Mouse (Mus musculus) liver, adult 2 months (tissue): Measurements from ENCODE around the gene Nfia.

Source experiments
- CTCF ChIP-seq: fragments of 200-500 bp; IDR thresholded peaks from 2 replicates; pipeline ENCODE4 v1.5.1; 2011; ENCODE audit warnings: low read depth, low read length, control low read depth
- POLR2A ChIP-seq: fragments of 200-500 bp; IDR thresholded peaks from 2 replicates; pipeline ENCODE4 v1.6.1; 2011; ENCODE audit warnings: low read length, control low read depth; ENCODE audit not compliant: insufficient read depth; ENCODE audit errors: extremely low read depth

DNA sequence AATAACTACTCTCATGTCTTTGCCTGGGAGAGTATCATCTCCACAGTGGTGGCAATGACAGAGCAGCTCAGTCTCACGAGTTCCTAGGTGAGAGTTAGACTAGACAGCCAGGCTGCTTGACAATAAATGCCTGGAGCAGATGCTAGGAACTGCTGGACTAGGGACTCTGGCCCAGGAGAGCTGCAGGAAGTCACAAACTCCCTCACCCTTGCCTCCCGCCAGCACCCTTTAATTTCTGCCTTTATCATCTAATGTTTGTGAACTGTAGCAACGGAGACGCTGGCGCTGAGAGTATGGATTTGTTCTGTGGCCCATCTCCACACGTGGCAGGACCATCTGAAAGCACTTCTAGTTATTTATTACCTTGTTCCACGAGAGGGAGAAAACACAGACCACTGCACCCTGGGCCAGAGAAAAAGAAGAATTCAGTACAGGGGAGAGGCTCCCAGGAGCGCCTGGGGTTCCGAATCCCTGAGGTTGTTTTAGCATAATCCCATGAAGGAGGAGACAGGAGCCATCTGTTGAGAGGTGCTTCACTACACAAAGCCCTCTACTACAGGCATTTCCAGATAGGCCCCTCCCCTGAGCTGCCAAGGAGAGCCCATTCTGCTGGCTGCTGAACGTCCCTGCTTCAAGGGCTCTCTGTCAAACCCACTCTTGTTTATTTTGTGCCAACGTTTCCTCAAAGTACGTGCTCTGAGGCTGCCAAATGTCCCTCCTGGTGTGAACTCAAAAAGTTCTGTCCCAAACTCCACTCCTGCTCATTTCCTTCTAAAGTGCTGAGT lies 231.0 kb downstream of the Nfia start:
- no peak for TF ChIP-seq CTCF
- no peak for TF ChIP-seq POLR2A
